Mouse (Mus musculus) G1E (cell line): ENCODE data around the gene Fndc3a. TPM values are rescaled to one million over a fixed set of nuclear protein-coding genes. Genes with fewer than 3 reads are reported as not detected.

ENCODE experiments used
- ATAC-seq: 2 replicates; pipeline ENCODE4 v1.8.0; 2016; ENCODE audit warnings: mild to moderate bottlenecking; ENCODE audit not compliant: insufficient number of reproducible peaks, poor library complexity, low FRiP score, severe bottlenecking; ENCODE audit errors: extremely low read depth
- DNase-seq: peaks from one replicate; pipeline ENCODE4 v3.0.0; 2012; ENCODE audit warnings: low spot score
- H3K27me3 ChIP-seq: 2 replicates; pipeline ENCODE4 v1.6.1; 2012; ENCODE audit warnings: mild to moderate bottlenecking, low read length, inconsistent platforms; ENCODE audit not compliant: insufficient read depth
- H3K36me3 ChIP-seq: replicated peaks from 2 replicates; pipeline ENCODE3; 2012; ENCODE audit warnings: mild to moderate bottlenecking, inconsistent platforms
- H3K4me1 ChIP-seq: 2 replicates; pipeline ENCODE4 v1.6.1; 2012; ENCODE audit warnings: low read depth, low read length, inconsistent platforms, mixed read lengths; ENCODE audit not compliant: insufficient read depth
- H3K4me3 ChIP-seq: 2 replicates; pipeline ENCODE4 v1.5.1; 2012; ENCODE audit warnings: low read depth, mild to moderate bottlenecking, inconsistent platforms, low read length, moderate library complexity, mixed read lengths
- H3K9me3 ChIP-seq: replicated peaks from 2 replicates; pipeline ENCODE4 v1.6.1; 2012; ENCODE audit warnings: inconsistent platforms
- CTCF ChIP-seq: IDR thresholded peaks from 2 replicates; pipeline ENCODE4 v1.5.1; 2012; ENCODE audit warnings: low read depth, low read length, inconsistent platforms, mixed read lengths
- GATA1 ChIP-seq: IDR thresholded peaks from 2 replicates; pipeline ENCODE4 v1.6.1; 2012; ENCODE audit warnings: borderline replicate concordance, low read length, inconsistent platforms, mixed read lengths
- GATA2 ChIP-seq: IDR thresholded peaks from 2 replicates; pipeline ENCODE4 v1.6.1; 2012; ENCODE audit warnings: low read depth, low read length, inconsistent platforms, borderline replicate concordance
- POLR2AphosphoS5 ChIP-seq: IDR thresholded peaks from 2 replicates; pipeline ENCODE4 v1.6.1; 2012; ENCODE audit warnings: low read depth, low read length, inconsistent platforms; ENCODE audit not compliant: insufficient replicate concordance
- TAL1 ChIP-seq: conservative IDR thresholded peaks from 2 replicates; pipeline ENCODE4 v1.6.1; 2012; ENCODE audit warnings: low read depth, low read length, inconsistent platforms, mixed read lengths
- polyA plus RNA-seq: library from polyadenylated mRNA; stranded (reverse); fragments of >175 nt; gene quantifications from 2 replicates; pipeline ENCODE4 v1.2.3, GENCODE M21; 2012
- total RNA-seq, 2 experiments: library from RNA; stranded (forward) in 1 of 2; stranded (reverse) in 1 of 2; fragments of 200-1000 nt in 1 of 2; fragments of >200 nt in 1 of 2; fragmentation: Nextera tagmentation in 1 of 2; gene quantifications; 2 replicates each; pipeline ENCODE4 v1.2.3; 2014 to 2017

Fndc3a gene
- total and polyA plus RNA-seq, 3 experiments, result 2.1 to 30.5 (median 22.6) TPM

DNA sequence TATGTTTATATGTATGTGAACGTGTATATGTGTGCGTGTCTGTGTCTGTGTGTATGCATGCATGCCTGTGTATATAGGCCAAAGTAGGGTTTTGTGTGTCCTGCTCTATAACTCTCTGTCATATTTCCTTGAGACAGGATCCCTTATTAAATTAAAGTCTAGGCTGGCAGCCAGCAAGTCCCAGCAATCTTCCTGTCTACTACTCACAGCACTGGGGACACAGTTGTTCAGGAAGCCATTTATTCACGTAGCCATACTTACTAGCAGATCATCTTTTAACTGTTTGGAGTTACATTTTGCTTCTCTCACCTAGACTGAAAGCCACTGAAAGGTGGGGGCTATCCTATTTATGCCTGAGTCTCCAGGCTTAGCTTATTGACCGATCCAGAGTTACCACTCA lies 29.0 kb upstream of the Fndc3a start:
- no peaks in the 10 kb centered on the region for H3K4me1 ChIP-seq
- ATAC-seq, result no peak
- H3K36me3 ChIP-seq, result no peaks in the 10 kb centered on the region
- H3K9me3 ChIP-seq, result no peaks in the 10 kb centered on the region
- H3K4me3 ChIP-seq, result no peak overlapping the region
- DNase-seq, result no peak
- no peak for TF ChIP-seq TAL1
- no peak for TF ChIP-seq POLR2AphosphoS5
- no peak for TF ChIP-seq GATA1
- no peak for TF ChIP-seq GATA2
- TF ChIP-seq CTCF, result no peak
- no peaks in the 10 kb centered on the region for H3K27me3 ChIP-seq

DNA sequence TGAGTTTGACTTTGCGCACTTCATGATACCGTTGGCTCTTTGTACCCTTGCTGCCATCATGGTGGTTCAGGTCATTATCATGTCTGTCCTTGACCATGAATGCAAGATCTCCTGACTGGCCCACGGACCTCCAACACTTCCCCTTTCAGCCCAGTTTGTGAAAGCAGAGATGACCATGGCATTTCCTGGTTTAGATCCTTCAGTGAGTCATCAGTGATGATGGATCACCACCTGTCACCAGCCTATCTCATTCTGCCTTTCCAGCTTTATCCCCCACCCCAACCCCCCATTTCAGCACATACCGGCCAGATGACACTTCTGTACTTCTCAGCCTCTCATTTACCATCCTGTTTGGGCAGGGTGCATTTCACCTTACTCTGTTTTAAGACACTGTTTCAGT lies 28.4 kb upstream of the Fndc3a start:
- Histone ChIP-seq H3K9me3 (no peaks in the 10 kb centered on the region), H3K27me3 (no peaks in the 10 kb centered on the region), H3K36me3 (no peaks in the 10 kb centered on the region), H3K4me3 (no peak overlapping the region), H3K4me1 (no peaks in the 10 kb centered on the region)
- DNase-seq (no peak), ATAC-seq (no peak)
- TF ChIP-seq POLR2AphosphoS5 (no peak), GATA1 (no peak), CTCF (no peak), TAL1 (no peak), GATA2 (no peak)

DNA sequence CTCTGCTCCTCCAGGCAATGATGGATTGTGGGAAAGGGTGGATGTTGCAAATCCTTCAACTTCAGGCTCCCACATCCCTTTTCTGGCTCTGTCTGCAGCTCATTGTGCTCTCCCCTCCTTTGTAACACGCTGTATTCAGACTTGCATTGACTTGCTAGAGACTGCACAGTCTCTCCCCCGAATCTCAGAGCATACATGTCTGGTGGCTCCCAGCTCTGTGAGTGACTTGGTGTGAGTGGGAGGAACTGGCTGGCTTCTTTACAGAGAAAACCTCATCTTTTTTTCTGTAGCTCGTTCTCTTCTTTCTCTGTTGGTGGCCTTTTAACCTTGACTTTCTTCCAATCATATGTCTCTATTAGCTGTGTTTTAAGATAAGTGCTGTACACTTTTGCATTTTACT lies 16.1 kb upstream of the Fndc3a start:
- ATAC-seq (no peak), DNase-seq (no peak)
- no peaks in the 10 kb centered on the region for H3K36me3 ChIP-seq

DNA sequence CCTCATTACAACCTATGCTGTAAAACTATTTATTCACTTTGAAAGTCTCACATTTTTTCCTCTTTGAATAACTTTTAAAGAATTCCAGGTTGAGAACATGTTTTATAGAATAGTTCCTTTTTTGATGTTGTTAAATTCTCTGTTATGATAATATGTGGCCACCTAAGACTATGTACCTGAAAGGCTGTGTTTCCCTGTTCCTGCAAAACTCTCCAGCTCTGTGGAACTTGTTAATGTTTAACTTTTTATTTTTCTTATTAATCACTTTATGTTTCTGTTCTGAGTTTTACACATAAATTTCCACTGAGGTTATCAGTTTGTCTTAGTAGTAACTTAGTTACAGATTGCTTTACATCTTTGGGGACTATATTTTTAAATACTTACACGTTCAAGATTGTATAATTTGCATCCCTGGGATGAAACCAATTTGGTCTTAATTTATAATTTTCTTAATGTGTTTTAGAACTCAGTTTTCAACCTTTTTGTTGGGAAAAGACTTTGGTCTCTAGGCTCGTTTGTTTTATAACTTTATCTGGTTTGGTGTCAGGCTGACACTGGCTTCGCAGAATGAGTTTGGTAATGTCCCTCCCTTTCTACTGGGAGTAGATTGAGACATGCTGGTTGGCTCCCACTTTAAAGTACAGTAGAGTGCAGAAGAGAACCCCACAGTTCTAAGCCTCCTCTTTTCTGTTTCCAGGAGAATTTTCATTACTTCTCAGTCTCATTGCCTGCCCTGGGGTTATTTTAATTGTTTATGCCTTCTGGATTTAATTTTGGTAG lies 12.7 kb upstream of the Fndc3a start:
- no peaks in the 10 kb centered on the region for H3K36me3 ChIP-seq
- no peak overlapping the region for H3K4me3 ChIP-seq
- ATAC-seq, result no peak
- no peak for DNase-seq
- no peak for TF ChIP-seq TAL1
- no peak for TF ChIP-seq GATA1
- no peak for TF ChIP-seq POLR2AphosphoS5
- TF ChIP-seq CTCF, result no peak
- no peaks in the 10 kb centered on the region for H3K9me3 ChIP-seq
- peaks cover 3% of the 10 kb centered on the region; the same call in 1 of the 2 replicates for H3K4me1 ChIP-seq
- peaks cover 7% of the 10 kb centered on the region; the same call in 1 of the 2 replicates for H3K27me3 ChIP-seq

More for the DNA sequence above, 16.1 kb upstream of the Fndc3a start:
- Histone ChIP-seq H3K27me3 (peaks cover 4% of the 10 kb centered on the region; the same call in 1 of the 2 replicates), H3K4me3 (no peak overlapping the region), H3K9me3 (no peaks in the 10 kb centered on the region), H3K4me1 (peaks cover 3% of the 10 kb centered on the region; the same call in 1 of the 2 replicates)
- no peak for TF ChIP-seq GATA2
- TF ChIP-seq TAL1, result no peak
- no peak for TF ChIP-seq CTCF
- no peak for TF ChIP-seq GATA1
- TF ChIP-seq POLR2AphosphoS5, result no peak

- Histone ChIP-seq H3K36me3 (no peaks in the 10 kb centered on the region), H3K4me1 (no peaks in the 10 kb centered on the region), H3K9me3 (no peaks in the 10 kb centered on the region), H3K4me3 (no peak overlapping the region), H3K27me3 (peaks cover 23% of the 10 kb centered on the region)
- TF ChIP-seq TAL1 (no peak), CTCF (no peak), GATA1 (no peak), GATA2 (no peak), POLR2AphosphoS5 (no peak)
- no peak for DNase-seq
- no peak for ATAC-seq
Measured at GRCm38 (mm10) chr14:72716175-72716574, 6.4 kb upstream of the Fndc3a start.

GRCm38 (mm10) chr14:72711130-72711529 lies 1.3 kb upstream of the Fndc3a start:
- H3K4me1 ChIP-seq, result peaks cover 16% of the 10 kb centered on the region
- no peak overlapping the region for H3K4me3 ChIP-seq
- peaks cover 33% of the 10 kb centered on the region for H3K27me3 ChIP-seq
- H3K36me3 ChIP-seq, result no peaks in the 10 kb centered on the region
- DNase-seq (no peak), ATAC-seq (no peak)
- H3K9me3 ChIP-seq, result no peaks in the 10 kb centered on the region
- TF ChIP-seq POLR2AphosphoS5 (no peak), CTCF (no peak), GATA1 (no peak), TAL1 (no peak), GATA2 (no peak)
